Mouse (Mus musculus) small intestine, adult 2 months (tissue): ENCODE results near the gene Mctp1. TPM values are rescaled to one million over a fixed set of nuclear protein-coding genes. Genes with fewer than 3 reads are reported as not detected.

Experiments used
- H3K27ac ChIP-seq: fragments of 200-500 bp; 2 replicates; pipeline ENCODE4 v1.5.1; 2012; ENCODE audit warnings: low read depth, low read length, control low read depth, inconsistent platforms; ENCODE audit not compliant: insufficient read depth
- H3K27me3 ChIP-seq: fragments of 200-500 bp; 2 replicates; pipeline ENCODE4 v1.6.1; 2012; ENCODE audit warnings: mild to moderate bottlenecking, moderate library complexity, low read length, inconsistent platforms; ENCODE audit not compliant: control insufficient read depth, insufficient read depth
- H3K36me3 ChIP-seq: fragments of 200-500 bp; 2 replicates; pipeline ENCODE4 v1.6.1; 2012; ENCODE audit warnings: mild to moderate bottlenecking, low read length, control low read depth, inconsistent platforms; ENCODE audit not compliant: control insufficient read depth, insufficient read depth
- H3K4me1 ChIP-seq: fragments of 200-500 bp; 2 replicates; pipeline ENCODE4 v1.6.1; 2012; ENCODE audit warnings: low read length, inconsistent platforms, mixed read lengths; ENCODE audit not compliant: control insufficient read depth, insufficient read depth, insufficient read length
- H3K4me3 ChIP-seq: fragments of 200-500 bp; 2 replicates; pipeline ENCODE4 v1.5.1; 2012; ENCODE audit warnings: low read depth, mild to moderate bottlenecking, control low read depth, inconsistent platforms, low read length, moderate library complexity
- CTCF ChIP-seq: fragments of 200-500 bp; IDR thresholded peaks from 2 replicates; pipeline ENCODE4 v1.5.1; 2012; ENCODE audit warnings: low read depth, mild to moderate bottlenecking, control low read depth, inconsistent platforms, low read length, moderate library complexity, mixed read lengths; ENCODE audit not compliant: insufficient replicate concordance, insufficient read length; ENCODE audit errors: extremely low read depth
- POLR2A ChIP-seq: fragments of 200-500 bp; IDR thresholded peaks from 2 replicates; pipeline ENCODE4 v1.6.1; 2012; ENCODE audit warnings: low read depth, mild to moderate bottlenecking, control low read depth, inconsistent platforms, low read length, moderate library complexity
- WGBS: fragments of 180-500 bp; shearing (Covaris S2); methylation state at CpG from one replicate; pipeline ENCODE4 v1.1.7; 2018; 5-methylcytosine and 5-hydroxymethylcytosine counted together
- polyA plus RNA-seq: library from polyadenylated mRNA; depleted of rRNA; stranded (reverse); fragments of >200 nt; gene quantifications from 2 replicates; pipeline ENCODE4 v1.2.3, GENCODE M21; 2012; rRNA removed

Gene Mctp1
- polyA plus RNA-seq, 1 experiment = 0.14 TPM

DNA sequence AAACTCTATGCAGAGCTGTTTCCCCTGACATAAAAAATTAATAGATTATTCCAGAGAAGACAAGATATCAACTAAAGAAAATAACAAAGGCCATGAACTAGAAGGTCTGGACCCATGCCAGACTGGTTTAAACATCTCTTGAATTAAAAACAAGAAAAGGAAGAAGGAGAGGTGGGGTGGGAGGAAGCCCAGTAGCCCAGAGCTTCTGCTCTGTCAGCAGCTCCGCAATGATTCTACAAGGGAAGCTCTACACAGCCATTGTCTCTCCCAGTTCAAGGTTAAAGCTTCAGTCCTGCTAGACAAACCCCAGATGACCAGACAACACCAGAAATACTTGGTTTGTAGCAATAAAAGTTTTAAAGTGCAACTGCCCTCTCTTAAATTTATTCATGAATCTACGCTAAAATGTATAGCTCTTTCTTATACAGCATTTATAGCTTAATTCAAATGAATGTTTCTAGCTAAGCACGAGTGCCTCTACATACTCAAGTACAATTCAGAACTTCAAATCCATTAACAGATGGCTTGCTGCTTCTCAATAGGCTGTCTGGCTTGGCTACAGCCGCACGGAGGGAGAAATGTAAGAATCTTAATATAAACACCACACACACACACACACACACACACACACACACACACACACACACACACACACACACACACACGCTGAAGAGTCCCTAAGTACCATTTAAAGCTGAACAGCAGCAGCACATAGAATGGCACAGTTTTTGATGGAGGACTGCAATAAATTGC is 663.0 kb downstream of the Mctp1 start:
- no peaks in the 10 kb centered on the region for H3K4me1 ChIP-seq
- H3K36me3 ChIP-seq = peaks cover 1% of the 10 kb centered on the region; the same call in 1 of the 2 replicates
- no peak overlapping the region for H3K4me3 ChIP-seq
- WGBS = 78% methylated on average over 6 of the region's 6 CpGs
- H3K27me3 ChIP-seq = no peaks in the 10 kb centered on the region
- no peak overlapping the region for H3K27ac ChIP-seq
- TF ChIP-seq POLR2A (no peak), CTCF (no peak)

DNA sequence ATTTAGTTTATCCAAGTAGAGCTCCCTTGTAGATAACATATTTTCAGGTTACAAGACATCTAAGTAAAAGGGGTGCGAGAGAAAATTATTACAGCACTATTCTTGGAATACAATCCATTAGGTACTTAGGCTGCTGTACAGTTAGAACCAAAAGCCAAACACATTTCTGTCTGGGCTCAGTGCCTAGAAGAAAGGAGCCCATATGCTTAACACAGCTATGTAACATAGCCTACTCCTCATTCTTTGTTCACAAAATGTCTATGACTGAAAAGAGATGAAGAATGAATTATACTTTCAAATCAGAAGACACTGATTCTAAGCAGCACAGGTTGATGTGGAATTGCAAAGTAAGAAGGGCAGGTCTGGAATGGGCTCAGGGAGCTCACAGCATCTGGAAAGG is 664.1 kb downstream of the Mctp1 start:
- H3K27ac ChIP-seq = no peak overlapping the region
- TF ChIP-seq POLR2A (no peak), CTCF (no peak)
- no peaks in the 10 kb centered on the region for H3K4me1 ChIP-seq
- no peak overlapping the region for H3K4me3 ChIP-seq
- no peaks in the 10 kb centered on the region for H3K27me3 ChIP-seq
- peaks cover 1% of the 10 kb centered on the region; the same call in 1 of the 2 replicates for H3K36me3 ChIP-seq
- WGBS = 78% methylated on average over 1 of the region's 1 CpGs

DNA sequence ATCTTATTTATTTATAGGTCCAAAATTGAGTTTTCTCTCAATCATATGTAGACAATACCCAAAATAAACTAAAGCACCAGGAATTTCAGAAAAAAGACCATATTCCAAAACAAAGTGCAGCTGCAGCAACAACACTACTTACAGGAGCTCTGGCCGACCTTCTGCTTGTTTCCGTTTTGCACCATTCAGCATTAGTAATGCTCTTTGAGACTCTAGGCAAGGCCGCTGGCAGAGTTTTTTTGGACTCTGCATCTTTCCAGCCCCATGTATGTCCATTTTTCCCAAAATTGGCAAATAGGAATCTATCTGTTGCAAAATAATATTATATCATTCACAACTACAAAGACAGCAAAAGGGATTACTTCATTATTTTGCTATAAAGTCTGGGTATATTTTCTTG is 665.4 kb downstream of the Mctp1 start:
- Histone ChIP-seq H3K4me3 (no peak overlapping the region), H3K27ac (no peak overlapping the region), H3K27me3 (no peaks in the 10 kb centered on the region), H3K36me3 (peaks cover 1% of the 10 kb centered on the region; the same call in 1 of the 2 replicates), H3K4me1 (no peaks in the 10 kb centered on the region)
- WGBS = 83% methylated on average over 3 of the region's 3 CpGs
- TF ChIP-seq POLR2A (no peak), CTCF (no peak)

DNA sequence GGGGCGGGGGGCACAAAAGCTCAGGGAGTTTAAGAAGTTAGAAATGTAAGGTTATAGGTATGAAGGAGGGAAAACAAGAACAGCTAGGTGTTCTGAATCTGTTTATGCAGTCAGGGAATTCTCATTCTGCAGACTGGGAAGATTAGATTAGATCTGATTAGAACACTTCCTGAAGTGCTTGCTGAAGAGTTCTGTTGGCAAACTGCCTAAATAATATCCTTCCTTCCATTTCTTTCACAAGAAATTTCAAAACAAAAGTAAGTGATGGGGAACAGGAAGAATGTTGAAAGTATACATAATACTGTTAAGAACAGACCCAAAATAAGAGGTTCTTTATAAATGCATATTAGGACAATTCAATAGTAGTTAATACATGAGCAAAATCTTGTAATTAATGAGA is 678.9 kb downstream of the Mctp1 start:
- Histone ChIP-seq H3K4me1 (no peaks in the 10 kb centered on the region), H3K27ac (no peak overlapping the region), H3K27me3 (no peaks in the 10 kb centered on the region), H3K36me3 (no peaks in the 10 kb centered on the region), H3K4me3 (no peak overlapping the region)
- no peak for TF ChIP-seq CTCF
- no peak for TF ChIP-seq POLR2A
- 89% methylated on average over 1 of the region's 1 CpGs for WGBS

DNA sequence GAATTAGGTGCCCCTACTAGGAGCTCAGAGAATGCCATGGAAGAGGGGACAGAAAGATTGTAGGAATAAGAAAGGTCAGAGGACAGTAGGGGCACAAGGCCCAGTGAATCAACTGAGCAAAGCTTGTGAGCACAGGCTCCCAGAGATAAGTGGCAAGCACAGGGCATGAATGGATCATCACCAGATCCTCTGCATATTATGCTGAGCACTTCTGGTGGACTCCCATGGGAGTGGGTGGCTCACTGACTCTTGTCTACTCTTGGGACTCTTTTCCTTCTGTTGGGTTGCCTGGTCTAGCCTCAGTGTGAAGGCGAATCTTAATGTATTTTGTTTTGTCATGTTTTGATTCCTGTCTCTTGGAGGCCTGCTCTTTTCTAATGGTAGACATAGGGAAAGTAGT is 684.5 kb downstream of the Mctp1 start:
- WGBS = 94% methylated on average over 1 of the region's 1 CpGs
- Histone ChIP-seq H3K27ac (no peak overlapping the region), H3K4me1 (no peaks in the 10 kb centered on the region), H3K4me3 (no peak overlapping the region), H3K36me3 (no peaks in the 10 kb centered on the region), H3K27me3 (no peaks in the 10 kb centered on the region)
- TF ChIP-seq POLR2A = no peak
- no peak for TF ChIP-seq CTCF

DNA sequence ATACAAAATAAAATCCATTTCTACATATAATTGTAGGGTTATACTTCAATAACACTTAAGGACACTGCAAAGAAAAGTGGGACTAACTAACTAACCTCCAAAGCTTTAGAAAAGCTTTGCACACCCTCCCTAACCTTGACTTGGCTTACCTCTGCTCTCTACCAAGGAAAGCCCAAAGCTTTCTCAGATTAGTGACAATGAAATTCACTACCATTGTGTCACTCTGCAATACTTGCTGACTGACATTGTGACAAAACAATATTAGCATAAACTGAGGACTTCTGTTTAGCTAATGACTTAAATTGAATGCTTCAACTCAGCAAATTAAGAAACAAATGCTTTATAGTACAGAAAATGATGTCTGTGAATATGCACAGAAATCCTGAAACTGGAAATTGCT is 687.7 kb downstream of the Mctp1 start:
- no peaks in the 10 kb centered on the region for H3K36me3 ChIP-seq
- H3K4me3 ChIP-seq = no peak overlapping the region
- no peaks in the 10 kb centered on the region for H3K27me3 ChIP-seq
- no peak overlapping the region for H3K27ac ChIP-seq
- TF ChIP-seq CTCF (no peak), POLR2A (no peak)
- H3K4me1 ChIP-seq = no peaks in the 10 kb centered on the region

Other genes starting within 250 kb of the Mctp1 start
- not detected in 2 replicates for gene Fam81b, start 79.5 kb upstream of the Mctp1 start, polyA plus RNA-seq